Mouse (Mus musculus): ENCODE results near the gene Arsg. TPM values are rescaled to one million over a fixed set of nuclear protein-coding genes. Genes with fewer than 3 reads are reported as not detected.
"Not testable (repeated sequence)": the region's sequence is repeated elsewhere in the genome, so short reads cannot be mapped to it uniquely, and the experiment has no call there.

Arsg gene
- polyA plus RNA-seq, 1 experiment: 0.88 TPM

- Histone ChIP-seq H3K36me3 (replicated peaks; ENCODE audit: low read length) (peaks cover 22% of the 10 kb centered on the region), H3K4me3 (replicated peaks) (no peak overlapping the region), H3K9me3 (no peaks in the 10 kb centered on the region), H3K27me3 (replicated peaks) (no peaks in the 10 kb centered on the region), H3K4me1 (peaks cover 72% of the 10 kb centered on the region)
- no peak for TF ChIP-seq GATA1 (IDR thresholded peaks at IDR 0.05; ENCODE audit: borderline replicate concordance, low read length)
- no peak for TF ChIP-seq FLI1 (IDR thresholded peaks at IDR 0.05; ENCODE audit: low read length)
Measured at GRCm38 (mm10) chr11:109476653-109477052, 3.5 kb downstream of the Arsg start.

GRCm38 (mm10) chr11:109477606-109478380 lies 4.6 kb downstream of the Arsg start:
- Histone ChIP-seq H3K27me3 (replicated peaks) (no peaks in the 10 kb centered on the region), H3K4me3 (replicated peaks) (no peak overlapping the region), H3K4me1 (peaks cover 72% of the 10 kb centered on the region), H3K36me3 (replicated peaks; ENCODE audit: low read length) (peaks cover 27% of the 10 kb centered on the region), H3K9me3 (peaks cover 2% of the 10 kb centered on the region; the same call in 1 of the 2 replicates)
- no peak for TF ChIP-seq FLI1 (IDR thresholded peaks at IDR 0.05; ENCODE audit: low read length)
- no peak for TF ChIP-seq GATA1 (IDR thresholded peaks at IDR 0.05; ENCODE audit: borderline replicate concordance, low read length)

- peaks cover 66% of the 10 kb centered on the region for H3K4me1 ChIP-seq
- H3K4me3 ChIP-seq (replicated peaks): peak overlapping the region; percentile 21
- TF ChIP-seq GATA1 (IDR thresholded peaks at IDR 0.05; ENCODE audit: borderline replicate concordance, low read length) (no peak), FLI1 (IDR thresholded peaks at IDR 0.05; ENCODE audit: low read length) (no peak)
- peaks cover 4% of the 10 kb centered on the region; the same call in 1 of the 2 replicates for H3K9me3 ChIP-seq
- H3K27me3 ChIP-seq (replicated peaks): no peaks in the 10 kb centered on the region
- peaks cover 34% of the 10 kb centered on the region for H3K36me3 ChIP-seq (replicated peaks; ENCODE audit: low read length)
Measured at GRCm38 (mm10) chr11:109479575-109480285, 6.6 kb downstream of the Arsg start.

- TF ChIP-seq GATA1 (IDR thresholded peaks at IDR 0.05; ENCODE audit: borderline replicate concordance, low read length): no peak
- TF ChIP-seq FLI1 (IDR thresholded peaks at IDR 0.05; ENCODE audit: low read length): no peak
- H3K4me3 ChIP-seq (replicated peaks): no peak overlapping the region
- H3K36me3 ChIP-seq (replicated peaks; ENCODE audit: low read length): peaks cover 39% of the 10 kb centered on the region
- peaks cover 4% of the 10 kb centered on the region; the same call in 1 of the 2 replicates for H3K9me3 ChIP-seq
- no peaks in the 10 kb centered on the region for H3K27me3 ChIP-seq (replicated peaks)
- peaks cover 69% of the 10 kb centered on the region for H3K4me1 ChIP-seq
Measured at GRCm38 (mm10) chr11:109480440-109480839, 7.3 kb downstream of the Arsg start.

GRCm38 (mm10) chr11:109485398-109486045 lies 12.3 kb downstream of the Arsg start:
- Histone ChIP-seq H3K9me3 (peaks cover 4% of the 10 kb centered on the region; the same call in 1 of the 2 replicates), H3K27me3 (replicated peaks) (no peaks in the 10 kb centered on the region), H3K36me3 (replicated peaks; ENCODE audit: low read length) (peaks cover 50% of the 10 kb centered on the region), H3K4me3 (replicated peaks) (no peak overlapping the region), H3K4me1 (peaks cover 62% of the 10 kb centered on the region)
- no peak for TF ChIP-seq FLI1 (IDR thresholded peaks at IDR 0.05; ENCODE audit: low read length)
- TF ChIP-seq GATA1 (IDR thresholded peaks at IDR 0.05; ENCODE audit: borderline replicate concordance, low read length): no peak

- TF ChIP-seq FLI1 (IDR thresholded peaks at IDR 0.05; ENCODE audit: low read length): no peak
- no peak for TF ChIP-seq GATA1 (IDR thresholded peaks at IDR 0.05; ENCODE audit: borderline replicate concordance, low read length)
- peaks cover 52% of the 10 kb centered on the region for H3K36me3 ChIP-seq (replicated peaks; ENCODE audit: low read length)
- peaks cover 64% of the 10 kb centered on the region for H3K4me1 ChIP-seq
- H3K9me3 ChIP-seq: peaks cover 4% of the 10 kb centered on the region; the same call in 1 of the 2 replicates
- H3K4me3 ChIP-seq (replicated peaks): no peak overlapping the region
- no peaks in the 10 kb centered on the region for H3K27me3 ChIP-seq (replicated peaks)
Measured at GRCm38 (mm10) chr11:109487111-109487510, 13.9 kb downstream of the Arsg start.

GRCm38 (mm10) chr11:109487991-109488684 lies 15.0 kb downstream of the Arsg start:
- Histone ChIP-seq H3K9me3 (no peaks in the 10 kb centered on the region), H3K4me1 (peaks cover 74% of the 10 kb centered on the region), H3K4me3 (replicated peaks) (peak overlapping the region; percentile 5), H3K36me3 (replicated peaks; ENCODE audit: low read length) (peaks cover 46% of the 10 kb centered on the region), H3K27me3 (replicated peaks) (no peaks in the 10 kb centered on the region)
- TF ChIP-seq FLI1 (IDR thresholded peaks at IDR 0.05; ENCODE audit: low read length) (no peak), GATA1 (IDR thresholded peaks at IDR 0.05; ENCODE audit: borderline replicate concordance, low read length) (no peak)

GRCm38 (mm10) chr11:109489763-109490162 lies 16.6 kb downstream of the Arsg start:
- Histone ChIP-seq H3K4me1 (peaks cover 84% of the 10 kb centered on the region), H3K4me3 (replicated peaks) (no peak overlapping the region), H3K9me3 (no peaks in the 10 kb centered on the region), H3K27me3 (replicated peaks) (no peaks in the 10 kb centered on the region), H3K36me3 (replicated peaks; ENCODE audit: low read length) (peaks cover 48% of the 10 kb centered on the region)
- TF ChIP-seq GATA1 (IDR thresholded peaks at IDR 0.05; ENCODE audit: borderline replicate concordance, low read length) (no peak), FLI1 (IDR thresholded peaks at IDR 0.05; ENCODE audit: low read length) (no peak)

- TF ChIP-seq FLI1 (IDR thresholded peaks at IDR 0.05; ENCODE audit: low read length) (no peak), GATA1 (IDR thresholded peaks at IDR 0.05; ENCODE audit: borderline replicate concordance, low read length) (no peak)
- peaks cover 84% of the 10 kb centered on the region for H3K4me1 ChIP-seq
Measured at GRCm38 (mm10) chr11:109491844-109492243, 18.7 kb downstream of the Arsg start.

GRCm38 (mm10) chr11:109492847-109493464 lies 19.8 kb downstream of the Arsg start:
- H3K4me1 ChIP-seq: peaks cover 86% of the 10 kb centered on the region
- H3K36me3 ChIP-seq (replicated peaks; ENCODE audit: low read length): peaks cover 31% of the 10 kb centered on the region
- not testable (repeated sequence) for H3K27me3 ChIP-seq (replicated peaks); H3K4me3 ChIP-seq (replicated peaks); H3K9me3 ChIP-seq

More at GRCm38 (mm10) chr11:109491844-109492243, 18.7 kb downstream of the Arsg start:
- H3K27me3 ChIP-seq (replicated peaks): no peaks in the 10 kb centered on the region
- no peaks in the 10 kb centered on the region for H3K9me3 ChIP-seq
- peaks cover 35% of the 10 kb centered on the region for H3K36me3 ChIP-seq (replicated peaks; ENCODE audit: low read length)
- no peak overlapping the region for H3K4me3 ChIP-seq (replicated peaks)

Measured in megakaryocyte, embryonic 14.5 days (primary cell).